Comparison of ENCODE assay signal across 26 mouse cellular contexts in genomic region chr15:5459580-5459979, GRCm38 (mm10).
DNase-seq lines count a peak whose midpoint lies in the region; ATAC-seq lines count a peak whose summit lies in the region.
"Had no signal": no experiment of that assay in that cellular context is flagged by ENCODE, and none has a peak within 500 bp of the region (broad histone marks: within the 10 kb centered on the region; RNA-seq: fewer than 3 reads in every experiment).

No protein-coding gene starts in this region.

- no peak overlapping the region for H3K4me3 ChIP-seq in liver, embryonic 12.5 days
- no peak overlapping the region for H3K4me3 ChIP-seq in liver, embryonic 11.5 days (ENCODE audit: low read depth, low read length)
- no peak overlapping the region for H3K4me3 ChIP-seq in liver, embryonic 15.5 days (replicated peaks)
- H3K4me3 ChIP-seq: embryonic facial prominence, embryonic 10.5 days; embryonic facial prominence, embryonic 13.5 days; forebrain, embryonic 15.5 days; heart, adult 2 months; heart, embryonic 10.5 days; heart, embryonic 13.5 days had no signal

- H3K4me1 ChIP-seq in liver, embryonic 12.5 days: peaks cover 19% of the 10 kb centered on the region
- H3K4me1 ChIP-seq in liver, embryonic 11.5 days (replicated peaks; ENCODE audit: control insufficient read depth, insufficient read depth, low read length): no peaks in the 10 kb centered on the region
- H3K4me1 ChIP-seq in liver, embryonic 15.5 days (replicated peaks): peaks cover 14% of the 10 kb centered on the region
- H3K4me1 ChIP-seq: embryonic facial prominence, embryonic 10.5 days; embryonic facial prominence, embryonic 13.5 days; forebrain, embryonic 15.5 days; heart, embryonic 10.5 days; heart, embryonic 13.5 days had no signal

- H3K27me3 ChIP-seq in liver, embryonic 12.5 days (replicated peaks): no peaks in the 10 kb centered on the region
- no peaks in the 10 kb centered on the region for H3K27me3 ChIP-seq in liver, embryonic 11.5 days (replicated peaks; ENCODE audit: control insufficient read depth, insufficient read depth, low read length)
- no peaks in the 10 kb centered on the region for H3K27me3 ChIP-seq in liver, embryonic 15.5 days
- H3K27me3 ChIP-seq: embryonic facial prominence, embryonic 13.5 days; forebrain, embryonic 15.5 days; heart, embryonic 13.5 days had no signal

- no peak overlapping the region; the same call in 1 of the 2 replicates for H3K27ac ChIP-seq in liver, embryonic 12.5 days
- no peak overlapping the region for H3K27ac ChIP-seq in liver, embryonic 11.5 days (ENCODE audit: low read depth, low read length)
- peak overlapping the region; percentile 68 for H3K27ac ChIP-seq in liver, embryonic 15.5 days (replicated peaks)
- H3K27ac ChIP-seq: embryonic facial prominence, embryonic 10.5 days; embryonic facial prominence, embryonic 13.5 days; forebrain, embryonic 15.5 days; heart, adult 2 months; heart, embryonic 10.5 days; heart, embryonic 13.5 days; hindbrain, embryonic 14.5 days; hindbrain, postnatal 0 days had no signal

- H3K9me3 ChIP-seq in liver, embryonic 12.5 days (replicated peaks): no peaks in the 10 kb centered on the region
- H3K9me3 ChIP-seq in liver, embryonic 11.5 days (ENCODE audit: control insufficient read depth, low read length): no peaks in the 10 kb centered on the region
- no peaks in the 10 kb centered on the region for H3K9me3 ChIP-seq in liver, embryonic 15.5 days (replicated peaks)
- H3K9me3 ChIP-seq: embryonic facial prominence, embryonic 10.5 days; embryonic facial prominence, embryonic 13.5 days; forebrain, embryonic 15.5 days; heart, embryonic 10.5 days; heart, embryonic 13.5 days had no signal

- no peak overlapping the region for H3K9ac ChIP-seq in liver, embryonic 12.5 days
- no peak overlapping the region for H3K9ac ChIP-seq in liver, embryonic 11.5 days (ENCODE audit: low read depth, low read length)
- H3K9ac ChIP-seq in liver, embryonic 15.5 days: no peak overlapping the region
- H3K9ac ChIP-seq: embryonic facial prominence, embryonic 13.5 days; forebrain, embryonic 15.5 days; heart, embryonic 13.5 days; hindbrain, embryonic 14.5 days had no signal

- H3K36me3 ChIP-seq in liver, embryonic 12.5 days: no peaks in the 10 kb centered on the region
- no peaks in the 10 kb centered on the region for H3K36me3 ChIP-seq in liver, embryonic 11.5 days (ENCODE audit: control insufficient read depth, insufficient read depth, low read length)
- H3K36me3 ChIP-seq in liver, embryonic 15.5 days (replicated peaks): no peaks in the 10 kb centered on the region
- H3K36me3 ChIP-seq: embryonic facial prominence, embryonic 10.5 days; embryonic facial prominence, embryonic 13.5 days; forebrain, embryonic 15.5 days; heart, embryonic 10.5 days; heart, embryonic 13.5 days had no signal

- WGBS in liver, embryonic 12.5 days (ENCODE audit: insufficient replicate concordance): 60% methylated on average over 4 of the region's 4 CpGs
- 75% methylated on average over 4 of the region's 4 CpGs for WGBS in liver, embryonic 11.5 days
- 54% methylated on average over 4 of the region's 4 CpGs for whole genome bisulfite sequencing in liver, embryonic 15.5 days (ENCODE audit: insufficient replicate concordance)

- H3K4me2 ChIP-seq in liver, embryonic 12.5 days: no peak overlapping the region
- H3K4me2 ChIP-seq in liver, embryonic 11.5 days: no peak overlapping the region
- H3K4me2 ChIP-seq in liver, embryonic 15.5 days: peak overlapping the region; percentile 24
- H3K4me2 ChIP-seq: embryonic facial prominence, embryonic 13.5 days; forebrain, embryonic 15.5 days; heart, embryonic 13.5 days; hindbrain, embryonic 14.5 days had no signal

- ATAC-seq in liver, embryonic 12.5 days: peak; percentile 80
- ATAC-seq in liver, embryonic 11.5 days (replicated peaks; ENCODE audit: low FRiP score): no peak
- peak; percentile 68 for ATAC-seq in erythroblast, adult 5-6 weeks (replicated peaks; ENCODE audit: low FRiP score, poor library complexity, severe bottlenecking)
- peak; percentile 86 for ATAC-seq in liver, embryonic 15.5 days (ENCODE audit: insufficient read depth)
- ATAC-seq: activated CD4-positive, CD25-positive, alpha-beta regulatory T cell, adult 4 months; forebrain, embryonic 15.5 days; hindbrain, postnatal 0 days had no signal

- no peak for DNase-seq in liver, embryonic 11.5 days (ENCODE audit: low spot score)
- DNase-seq in right cerebral cortex, adult 2 months (ENCODE audit: low spot score in 2 of 2): no peak
- DNase-seq in layer of hippocampus, adult 9-10 months (ENCODE audit: low spot score): no peak
- DNase-seq: adrenal gland, adult 8-10 months; adrenal gland, postnatal 25 days; cerebellum, adult 11-12 months; cerebellum, adult 8-10 months; cerebellum, postnatal 10 days; cerebellum, postnatal 36 days; embryo, embryonic 11 days; gastrocnemius, postnatal 10 days; gastrocnemius, postnatal 36 days; heart, adult 2 months; heart, postnatal 14 days; heart, postnatal 4 days had no signal
